Mouse (Mus musculus): Measurements from ENCODE around the gene Aldh3a2. TPM values are rescaled to one million over a fixed set of nuclear protein-coding genes. Genes with fewer than 3 reads are reported as not detected.
"Not testable (repeated sequence)": the region's sequence is repeated elsewhere in the genome, so short reads cannot be mapped to it uniquely, and the experiment has no call there.

The Aldh3a2 gene
- polyA plus RNA-seq, 1 experiment from 2014 or later, result 52.2 TPM

GRCm38 (mm10) chr11:61197935-61198334, 69.3 kb downstream of the Aldh3a2 start:
- no peak overlapping the region for H3K4me3 ChIP-seq (replicated peaks; ENCODE audit: low read length)
- peaks cover 4% of the 10 kb centered on the region for H3K4me1 ChIP-seq (ENCODE audit: control insufficient read depth, insufficient read depth, low read length)
- H3K9ac ChIP-seq (ENCODE audit: low read length), result no peak overlapping the region
- no peak for ATAC-seq (ENCODE audit: insufficient read depth, low FRiP score)
- H3K4me2 ChIP-seq (ENCODE audit: low read depth, low read length), result no peak overlapping the region
- no peaks in the 10 kb centered on the region for H3K27me3 ChIP-seq (ENCODE audit: control insufficient read depth, insufficient read depth, low read length)
- no peaks in the 10 kb centered on the region for H3K36me3 ChIP-seq (ENCODE audit: control insufficient read depth, insufficient read depth, low read length)
- H3K27ac ChIP-seq (ENCODE audit: low read length), result no peak overlapping the region
- H3K9me3 ChIP-seq (replicated peaks; ENCODE audit: control insufficient read depth, low read length), result no peaks in the 10 kb centered on the region

GRCm38 (mm10) chr11:61196616-61197353, 70.5 kb downstream of the Aldh3a2 start:
- ATAC-seq (ENCODE audit: insufficient read depth, low FRiP score), result no peak
- WGBS, result 63% methylated on average over 14 of the region's 14 CpGs
- H3K9ac ChIP-seq (ENCODE audit: low read length), result no peak overlapping the region
- H3K4me3 ChIP-seq (replicated peaks; ENCODE audit: low read length), result no peak overlapping the region
- no peaks in the 10 kb centered on the region for H3K36me3 ChIP-seq (ENCODE audit: control insufficient read depth, insufficient read depth, low read length)
- peaks cover 4% of the 10 kb centered on the region for H3K4me1 ChIP-seq (ENCODE audit: control insufficient read depth, insufficient read depth, low read length)
- peak overlapping the region; percentile 21; the same call in 1 of the 2 replicates for H3K27ac ChIP-seq (ENCODE audit: low read length)
- no peaks in the 10 kb centered on the region for H3K9me3 ChIP-seq (replicated peaks; ENCODE audit: control insufficient read depth, low read length)
- no peak overlapping the region for H3K4me2 ChIP-seq (ENCODE audit: low read depth, low read length)
- no peaks in the 10 kb centered on the region for H3K27me3 ChIP-seq (ENCODE audit: control insufficient read depth, insufficient read depth, low read length)

GRCm38 (mm10) chr11:61193392-61193791, 73.9 kb downstream of the Aldh3a2 start:
- peak; percentile 82 for ATAC-seq (ENCODE audit: insufficient read depth, low FRiP score)
- Histone ChIP-seq H3K27ac (ENCODE audit: low read length) (no peak overlapping the region), H3K27me3 (ENCODE audit: control insufficient read depth, insufficient read depth, low read length) (no peaks in the 10 kb centered on the region), H3K4me2 (ENCODE audit: low read depth, low read length) (no peak overlapping the region), H3K4me1 (ENCODE audit: control insufficient read depth, insufficient read depth, low read length) (no peaks in the 10 kb centered on the region), H3K9ac (ENCODE audit: low read length) (no peak overlapping the region), H3K4me3 (replicated peaks; ENCODE audit: low read length) (no peak overlapping the region), H3K36me3 (ENCODE audit: control insufficient read depth, insufficient read depth, low read length) (no peaks in the 10 kb centered on the region), H3K9me3 (replicated peaks; ENCODE audit: control insufficient read depth, low read length) (no peaks in the 10 kb centered on the region)
- 5% methylated on average over 9 of the region's 9 CpGs for WGBS

DNA sequence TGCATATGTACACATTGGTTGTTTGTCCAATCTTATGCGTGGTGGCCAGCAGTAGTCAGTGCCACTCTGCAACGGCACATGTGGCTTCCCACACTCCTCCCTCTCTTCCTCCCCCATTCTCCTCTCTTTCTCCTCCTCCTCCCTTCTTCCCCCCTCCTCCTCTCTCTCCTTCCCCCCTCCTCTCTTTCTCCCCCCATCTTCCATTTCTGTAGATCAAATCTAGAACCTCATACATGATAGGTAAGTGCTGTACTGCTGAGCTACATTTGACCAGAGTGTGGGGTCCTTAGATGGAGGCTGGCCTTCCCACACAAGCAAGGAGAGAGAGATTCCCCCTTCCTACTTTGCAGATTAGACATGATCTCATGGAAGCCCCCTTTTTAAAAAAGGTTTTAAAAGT, 74.5 kb downstream of the Aldh3a2 start:
- Histone ChIP-seq H3K9ac (ENCODE audit: low read length) (no peak overlapping the region), H3K4me1 (ENCODE audit: control insufficient read depth, insufficient read depth, low read length) (no peaks in the 10 kb centered on the region), H3K9me3 (replicated peaks; ENCODE audit: control insufficient read depth, low read length) (no peaks in the 10 kb centered on the region), H3K4me3 (replicated peaks; ENCODE audit: low read length) (no peak overlapping the region), H3K27me3 (ENCODE audit: control insufficient read depth, insufficient read depth, low read length) (no peaks in the 10 kb centered on the region), H3K4me2 (ENCODE audit: low read depth, low read length) (no peak overlapping the region), H3K27ac (ENCODE audit: low read length) (no peak overlapping the region), H3K36me3 (ENCODE audit: control insufficient read depth, insufficient read depth, low read length) (no peaks in the 10 kb centered on the region)
- 84% methylated on average over 2 of the region's 2 CpGs for WGBS
- ATAC-seq (ENCODE audit: insufficient read depth, low FRiP score), result no peak

GRCm38 (mm10) chr11:61192123-61192522, 75.1 kb downstream of the Aldh3a2 start:
- not testable (repeated sequence) for H3K36me3 ChIP-seq (ENCODE audit: control insufficient read depth, insufficient read depth, low read length); H3K27me3 ChIP-seq (ENCODE audit: control insufficient read depth, insufficient read depth, low read length); H3K27ac ChIP-seq (ENCODE audit: low read length); H3K4me1 ChIP-seq (ENCODE audit: control insufficient read depth, insufficient read depth, low read length); H3K4me2 ChIP-seq (ENCODE audit: low read depth, low read length); H3K9ac ChIP-seq (ENCODE audit: low read length); H3K4me3 ChIP-seq (replicated peaks; ENCODE audit: low read length); H3K9me3 ChIP-seq (replicated peaks; ENCODE audit: control insufficient read depth, low read length); ATAC-seq (ENCODE audit: insufficient read depth, low FRiP score)
- WGBS, result 93% methylated on average over 6 of the region's 10 CpGs

GRCm38 (mm10) chr11:61190776-61191175, 76.5 kb downstream of the Aldh3a2 start:
- H3K36me3 ChIP-seq (ENCODE audit: control insufficient read depth, insufficient read depth, low read length), result no peaks in the 10 kb centered on the region
- H3K27ac ChIP-seq (ENCODE audit: low read length), result no peak overlapping the region
- no peak overlapping the region for H3K4me3 ChIP-seq (replicated peaks; ENCODE audit: low read length)
- no peaks in the 10 kb centered on the region for H3K9me3 ChIP-seq (replicated peaks; ENCODE audit: control insufficient read depth, low read length)
- ATAC-seq (ENCODE audit: insufficient read depth, low FRiP score), result no peak
- 71% methylated on average over 2 of the region's 2 CpGs for WGBS
- no peaks in the 10 kb centered on the region for H3K4me1 ChIP-seq (ENCODE audit: control insufficient read depth, insufficient read depth, low read length)
- H3K27me3 ChIP-seq (ENCODE audit: control insufficient read depth, insufficient read depth, low read length), result no peaks in the 10 kb centered on the region
- H3K4me2 ChIP-seq (ENCODE audit: low read depth, low read length), result no peak overlapping the region
- no peak overlapping the region for H3K9ac ChIP-seq (ENCODE audit: low read length)

DNA sequence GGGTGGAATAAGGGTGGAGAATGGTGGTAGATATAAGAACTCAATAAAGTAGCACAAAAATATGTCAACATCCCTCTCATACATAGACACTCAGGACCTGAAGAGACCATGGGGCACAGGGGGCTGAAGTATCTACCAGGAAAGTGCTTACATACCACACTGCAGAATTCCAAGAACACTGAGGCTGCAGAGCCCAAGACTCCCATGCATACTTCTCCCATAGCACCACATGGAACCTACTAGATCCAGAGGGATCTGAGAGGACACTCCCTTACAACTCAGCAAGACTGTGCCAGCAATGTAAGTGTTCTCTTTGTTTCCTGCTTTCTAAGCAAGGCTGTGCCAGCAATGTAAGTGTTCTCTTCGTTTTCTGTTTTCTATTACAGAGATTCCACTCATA, 83.4 kb downstream of the Aldh3a2 start:
- ATAC-seq (ENCODE audit: insufficient read depth, low FRiP score), result no peak
- whole genome bisulfite sequencing, result 84% methylated on average over 1 of the region's 1 CpGs
- H3K27ac ChIP-seq (ENCODE audit: low read length), result no peak overlapping the region
- no peak overlapping the region for H3K9ac ChIP-seq (ENCODE audit: low read length)
- no peak overlapping the region for H3K4me2 ChIP-seq (ENCODE audit: low read depth, low read length)
- H3K36me3 ChIP-seq (ENCODE audit: control insufficient read depth, insufficient read depth, low read length), result no peaks in the 10 kb centered on the region
- H3K4me3 ChIP-seq (replicated peaks; ENCODE audit: low read length), result no peak overlapping the region
- H3K27me3 ChIP-seq (ENCODE audit: control insufficient read depth, insufficient read depth, low read length), result no peaks in the 10 kb centered on the region
- no peaks in the 10 kb centered on the region for H3K9me3 ChIP-seq (replicated peaks; ENCODE audit: control insufficient read depth, low read length)
- no peaks in the 10 kb centered on the region for H3K4me1 ChIP-seq (ENCODE audit: control insufficient read depth, insufficient read depth, low read length)

GRCm38 (mm10) chr11:61181624-61182023, 85.6 kb downstream of the Aldh3a2 start:
- Histone ChIP-seq H3K4me3 (replicated peaks; ENCODE audit: low read length) (no peak overlapping the region), H3K27me3 (ENCODE audit: control insufficient read depth, insufficient read depth, low read length) (no peaks in the 10 kb centered on the region), H3K36me3 (ENCODE audit: control insufficient read depth, insufficient read depth, low read length) (no peaks in the 10 kb centered on the region), H3K4me2 (ENCODE audit: low read depth, low read length) (no peak overlapping the region), H3K9me3 (replicated peaks; ENCODE audit: control insufficient read depth, low read length) (no peaks in the 10 kb centered on the region), H3K4me1 (ENCODE audit: control insufficient read depth, insufficient read depth, low read length) (no peaks in the 10 kb centered on the region), H3K9ac (ENCODE audit: low read length) (no peak overlapping the region), H3K27ac (ENCODE audit: low read length) (no peak overlapping the region)
- no peak for ATAC-seq (ENCODE audit: insufficient read depth, low FRiP score)

DNA sequence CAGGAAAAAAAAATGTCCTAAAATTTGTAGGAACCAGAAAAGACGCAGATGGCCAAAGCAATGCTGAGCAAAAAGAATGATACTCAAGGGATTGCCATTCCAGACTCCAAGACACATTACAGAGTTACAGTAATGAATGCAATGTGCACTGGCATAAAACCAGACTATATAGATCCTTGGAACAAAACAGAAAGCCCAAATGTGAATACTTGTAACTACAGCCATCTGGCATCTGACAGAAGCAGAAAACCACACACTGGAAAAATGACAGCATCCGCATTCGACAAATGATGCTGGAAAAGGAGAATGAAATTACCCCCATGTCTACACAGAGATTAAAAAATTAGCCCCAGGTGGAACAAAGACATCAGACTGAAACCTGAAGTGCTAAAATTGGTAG, 86.9 kb downstream of the Aldh3a2 start:
- H3K9ac ChIP-seq (ENCODE audit: low read length), result no peak overlapping the region
- no peaks in the 10 kb centered on the region for H3K27me3 ChIP-seq (ENCODE audit: control insufficient read depth, insufficient read depth, low read length)
- ATAC-seq (ENCODE audit: insufficient read depth, low FRiP score), result no peak
- H3K27ac ChIP-seq (ENCODE audit: low read length), result no peak overlapping the region
- H3K4me3 ChIP-seq (replicated peaks; ENCODE audit: low read length), result no peak overlapping the region
- H3K9me3 ChIP-seq (replicated peaks; ENCODE audit: control insufficient read depth, low read length), result no peaks in the 10 kb centered on the region
- H3K4me2 ChIP-seq (ENCODE audit: low read depth, low read length), result no peak overlapping the region
- H3K36me3 ChIP-seq (ENCODE audit: control insufficient read depth, insufficient read depth, low read length), result no peaks in the 10 kb centered on the region
- H3K4me1 ChIP-seq (ENCODE audit: control insufficient read depth, insufficient read depth, low read length), result no peaks in the 10 kb centered on the region
- WGBS, result 88% methylated on average over 3 of the region's 3 CpGs
